ENCODE assay signal across 24 mouse cellular contexts in the genomic region with DNA sequence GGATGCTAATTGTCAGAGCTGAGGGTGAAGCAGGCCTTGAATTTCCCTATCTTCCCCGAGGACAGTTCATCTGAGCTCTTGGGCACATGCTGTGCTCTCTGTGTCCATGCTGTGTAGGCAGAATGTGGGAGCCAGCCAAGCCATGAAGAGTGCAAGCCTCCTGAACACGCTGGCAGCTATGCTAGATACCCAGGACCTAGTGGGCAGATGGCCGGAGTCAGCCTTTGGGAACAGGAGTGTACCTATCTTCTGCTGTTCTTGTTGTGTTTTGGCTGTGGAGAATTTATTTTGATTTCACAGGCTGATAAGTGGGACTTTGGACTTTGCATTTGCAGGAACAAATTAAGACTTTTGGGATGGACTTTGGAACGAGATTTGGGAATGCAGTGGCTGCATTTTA. TPM values are rescaled to one million over a fixed set of nuclear protein-coding genes. Genes with fewer than 3 reads are reported as not detected.
DNase-seq lines count a peak whose midpoint lies in the region; ATAC-seq and TF ChIP-seq lines count a peak whose summit lies in the region.
"Had no signal": no experiment of that assay in that cellular context is flagged by ENCODE, and none has a peak within 500 bp of the region (broad histone marks: within the 10 kb centered on the region; RNA-seq: fewer than 3 reads in every experiment).

No protein-coding gene starts in this region.

- no peak overlapping the region for H3K27ac ChIP-seq in liver, adult 2 months (replicated peaks; ENCODE audit: insufficient read depth, low read depth, low read length)
- H3K27ac ChIP-seq in liver, embryonic 11.5 days (ENCODE audit: low read depth, low read length), result no peak overlapping the region
- H3K27ac ChIP-seq in liver, embryonic 12.5 days, result no peak overlapping the region
- H3K27ac ChIP-seq: embryonic facial prominence, embryonic 12.5 days; hindbrain, embryonic 12.5 days; layer of hippocampus, adult 2 months; limb, embryonic 13.5 days had no signal

- H3K4me1 ChIP-seq in liver, adult 2 months (ENCODE audit: control insufficient read depth, insufficient read depth, low read length), result peaks cover 5% of the 10 kb centered on the region
- no peaks in the 10 kb centered on the region for H3K4me1 ChIP-seq in liver, embryonic 11.5 days (replicated peaks; ENCODE audit: control insufficient read depth, insufficient read depth, low read length)
- H3K4me1 ChIP-seq in liver, embryonic 12.5 days, result no peaks in the 10 kb centered on the region
- H3K4me1 ChIP-seq: embryonic facial prominence, embryonic 12.5 days; hindbrain, embryonic 12.5 days; limb, embryonic 13.5 days; megakaryocyte, embryonic 14.5 days had no signal

- no peak overlapping the region for H3K9ac ChIP-seq in liver, adult 2 months (ENCODE audit: low read depth, low read length)
- H3K9ac ChIP-seq in liver, embryonic 11.5 days (ENCODE audit: low read depth, low read length), result no peak overlapping the region
- H3K9ac ChIP-seq in liver, embryonic 12.5 days, result no peak overlapping the region
- H3K9ac ChIP-seq: embryonic facial prominence, embryonic 12.5 days; hindbrain, embryonic 12.5 days; limb, embryonic 13.5 days; liver, postnatal 0 days had no signal

- no peaks in the 10 kb centered on the region for H3K36me3 ChIP-seq in liver, adult 2 months (ENCODE audit: control insufficient read depth, insufficient read depth, low read length)
- no peaks in the 10 kb centered on the region for H3K36me3 ChIP-seq in liver, embryonic 11.5 days (ENCODE audit: control insufficient read depth, insufficient read depth, low read length)
- no peaks in the 10 kb centered on the region for H3K36me3 ChIP-seq in liver, embryonic 12.5 days
- H3K36me3 ChIP-seq: embryonic facial prominence, embryonic 12.5 days; hindbrain, embryonic 12.5 days; limb, embryonic 13.5 days had no signal

- no peaks in the 10 kb centered on the region; the same call in 1 of the 2 replicates for H3K9me3 ChIP-seq in liver, embryonic 11.5 days (ENCODE audit: control insufficient read depth, low read length)
- H3K9me3 ChIP-seq in liver, embryonic 12.5 days (replicated peaks), result no peaks in the 10 kb centered on the region
- H3K9me3 ChIP-seq: embryonic facial prominence, embryonic 12.5 days; hindbrain, embryonic 12.5 days; limb, embryonic 13.5 days had no signal

- no peak for TF ChIP-seq POLR2A in liver, adult 2 months (IDR thresholded peaks at IDR 0.05; ENCODE audit: extremely low read depth, insufficient read depth, low read length)

- no peak overlapping the region for H3K4me2 ChIP-seq in liver, embryonic 11.5 days
- H3K4me2 ChIP-seq in liver, embryonic 12.5 days, result no peak overlapping the region
- H3K4me2 ChIP-seq: embryonic facial prominence, embryonic 12.5 days; hindbrain, embryonic 12.5 days; limb, embryonic 13.5 days had no signal

- no peak for TF ChIP-seq CTCF in liver, adult 2 months (IDR thresholded peaks at IDR 0.05; ENCODE audit: low read depth, low read length)

- no peaks in the 10 kb centered on the region for H3K27me3 ChIP-seq in liver, adult 2 months (ENCODE audit: control insufficient read depth, insufficient read depth, low read length)
- H3K27me3 ChIP-seq in liver, embryonic 11.5 days (replicated peaks; ENCODE audit: control insufficient read depth, insufficient read depth, low read length), result no peaks in the 10 kb centered on the region
- H3K27me3 ChIP-seq in liver, embryonic 12.5 days (replicated peaks), result no peaks in the 10 kb centered on the region
- H3K27me3 ChIP-seq: embryonic facial prominence, embryonic 12.5 days; hindbrain, embryonic 12.5 days; limb, embryonic 13.5 days had no signal

- peak; percentile 98 for ATAC-seq in cerebellum, adult (ENCODE audit: insufficient number of reproducible peaks, low FRiP score, low TSS enrichment)
- ATAC-seq in liver, embryonic 11.5 days (replicated peaks; ENCODE audit: low FRiP score), result no peak
- no peak for ATAC-seq in granulocyte monocyte progenitor cell, adult 5-6 weeks (replicated peaks; ENCODE audit: poor library complexity, severe bottlenecking)
- no peak for ATAC-seq in liver, embryonic 12.5 days
- ATAC-seq: forebrain, embryonic 16.5 days; inflammation-experienced regulatory T-cells, adult 6 months; liver, postnatal 0 days had no signal

- DNase-seq in cerebellum, postnatal 4 days (ENCODE audit: low spot score in 2 of 2), result no peak
- DNase-seq in liver, adult 2 months (ENCODE audit: extremely low read depth, low read depth, low spot score), result peak; percentile 89
- DNase-seq in liver, embryonic 11.5 days (ENCODE audit: low spot score), result no peak
- peak; percentile 82 to 84 for DNase-seq in cerebellum, postnatal 36 days
- DNase-seq in yolk sac, embryonic 10.5 days (ENCODE audit: low spot score), result peak; percentile 56
- DNase-seq: adrenal gland, adult 2 months; liver, postnatal 0 days; lung, postnatal 14 days; right cerebral cortex, postnatal 14 days; thymus, postnatal 14 days had no signal

- H3K79me2 ChIP-seq in liver, adult 2 months (ENCODE audit: control insufficient read depth, insufficient read depth, low read length), result no peaks in the 10 kb centered on the region

- 15% methylated on average over 4 of the region's 4 CpGs for WGBS in liver, adult 2 months
- 74% methylated on average over 4 of the region's 4 CpGs for WGBS in liver, embryonic 11.5 days
- WGBS in liver, embryonic 12.5 days (ENCODE audit: insufficient replicate concordance), result 55% methylated on average over 4 of the region's 4 CpGs

- H3K4me3 ChIP-seq in liver, adult 2 months (ENCODE audit: insufficient read depth, low read depth, low read length), result no peak overlapping the region
- no peak overlapping the region for H3K4me3 ChIP-seq in liver, embryonic 11.5 days (ENCODE audit: low read depth, low read length)
- no peak overlapping the region for H3K4me3 ChIP-seq in liver, embryonic 12.5 days
- H3K4me3 ChIP-seq: embryonic facial prominence, embryonic 12.5 days; hindbrain, embryonic 12.5 days; layer of hippocampus, adult 2 months; limb, embryonic 13.5 days; megakaryocyte, embryonic 14.5 days had no signal

RNA-seq across cellular contexts. Expression of a gene that starts 5.5 kb away (rescaled TPM):
- not detected in 2 replicates for total RNA-seq in liver, adult 2 months (2014; rRNA removed)
- not detected in 2 replicates for polyA plus RNA-seq in liver, adult 2 months (2012; rRNA removed)
- polyA plus RNA-seq in liver, embryonic 11.5 days (2014; fragmentation: Nextera tagmentation; extraction: Ambion mirVana), result not detected in 2 replicates
- not detected in 2 replicates for total RNA-seq in granulocyte monocyte progenitor cell, adult 5-6 weeks (2014; fragmentation: Nextera tagmentation)
- not detected in 2 replicates for total RNA-seq in granulocyte monocyte progenitor cell, adult 5-6 weeks (2017)
- not detected in 2 replicates for polyA plus RNA-seq in liver, embryonic 12.5 days (2016; fragmentation: Nextera tagmentation; extraction: Ambion mirVana)
- total RNA-seq: common myeloid progenitor, adult 5-6 weeks; layer of hippocampus, adult 2 months; midbrain, postnatal 0 days had no signal
- polyA plus RNA-seq: embryonic facial prominence, embryonic 12.5 days; forebrain, embryonic 16.5 days; heart, postnatal 0 days; hindbrain, embryonic 12.5 days; inflammation-experienced regulatory T-cells, adult 6 months; limb, embryonic 13.5 days; liver, postnatal 0 days; neural tube, embryonic 11.5 days had no signal

RNA-seq across cellular contexts. Expression of a gene that starts 30.2 kb away (rescaled TPM):
- total RNA-seq in liver, adult 2 months (2014; rRNA removed), result 0.07 and 0.09 TPM in 2 replicates
- 0.07 TPM in 1 of 2 replicates, not detected in the other for polyA plus RNA-seq in liver, adult 2 months (2012; rRNA removed)
- polyA plus RNA-seq in liver, embryonic 11.5 days (2014; fragmentation: Nextera tagmentation; extraction: Ambion mirVana), result 5.2 and 5.3 TPM in 2 replicates
- total RNA-seq in granulocyte monocyte progenitor cell, adult 5-6 weeks (2014; fragmentation: Nextera tagmentation), result 1.2 and 2.4 TPM in 2 replicates
- 1.5 and 2.0 TPM in 2 replicates for total RNA-seq in granulocyte monocyte progenitor cell, adult 5-6 weeks (2017)
- polyA plus RNA-seq in liver, embryonic 12.5 days (2016; fragmentation: Nextera tagmentation; extraction: Ambion mirVana), result 2.4 and 2.6 TPM in 2 replicates

RNA-seq across cellular contexts. Expression of a gene that starts 31.9 kb away (rescaled TPM):
- total RNA-seq in liver, adult 2 months (2014; rRNA removed), result 3.9 and 4.6 TPM in 2 replicates
- polyA plus RNA-seq in liver, adult 2 months (2012; rRNA removed), result 4.4 and 7.3 TPM in 2 replicates
- 30.7 and 30.8 TPM in 2 replicates for polyA plus RNA-seq in liver, embryonic 11.5 days (2014; fragmentation: Nextera tagmentation; extraction: Ambion mirVana)
- total RNA-seq in granulocyte monocyte progenitor cell, adult 5-6 weeks (2014; fragmentation: Nextera tagmentation), result 20.1 and 24.1 TPM in 2 replicates
- total RNA-seq in granulocyte monocyte progenitor cell, adult 5-6 weeks (2017), result 17.4 and 17.6 TPM in 2 replicates
- polyA plus RNA-seq in liver, embryonic 12.5 days (2016; fragmentation: Nextera tagmentation; extraction: Ambion mirVana), result 18.5 and 18.8 TPM in 2 replicates

RNA-seq across cellular contexts. Expression of a gene that starts 32.1 kb away (rescaled TPM):
- total RNA-seq in liver, adult 2 months (2014; rRNA removed), result 46.9 and 52.6 TPM in 2 replicates
- polyA plus RNA-seq in liver, adult 2 months (2012; rRNA removed), result 13.5 and 14.8 TPM in 2 replicates
- polyA plus RNA-seq in liver, embryonic 11.5 days (2014; fragmentation: Nextera tagmentation; extraction: Ambion mirVana), result 155 and 156 TPM in 2 replicates
- 150 and 151 TPM in 2 replicates for total RNA-seq in granulocyte monocyte progenitor cell, adult 5-6 weeks (2014; fragmentation: Nextera tagmentation)
- total RNA-seq in granulocyte monocyte progenitor cell, adult 5-6 weeks (2017), result 103 and 127 TPM in 2 replicates
- 94.4 and 95.5 TPM in 2 replicates for polyA plus RNA-seq in liver, embryonic 12.5 days (2016; fragmentation: Nextera tagmentation; extraction: Ambion mirVana)

RNA-seq across cellular contexts. Expression of a gene that starts 39.3 kb away (rescaled TPM):
- total RNA-seq in liver, adult 2 months (2014; rRNA removed), result 0.09 TPM in 1 of 2 replicates, not detected in the other
- polyA plus RNA-seq in liver, adult 2 months (2012; rRNA removed), result 0.19 and 0.26 TPM in 2 replicates
- 0.48 and 0.99 TPM in 2 replicates for polyA plus RNA-seq in liver, embryonic 11.5 days (2014; fragmentation: Nextera tagmentation; extraction: Ambion mirVana)
- total RNA-seq in granulocyte monocyte progenitor cell, adult 5-6 weeks (2014; fragmentation: Nextera tagmentation), result not detected in 2 replicates
- 0.43 TPM in 1 of 2 replicates, not detected in the other for total RNA-seq in granulocyte monocyte progenitor cell, adult 5-6 weeks (2017)
- polyA plus RNA-seq in liver, embryonic 12.5 days (2016; fragmentation: Nextera tagmentation; extraction: Ambion mirVana), result 0.24 and 0.27 TPM in 2 replicates

Comparison
In these comparisons a context has a peak if more than half of its experiments do, and no peak if none do; other contexts are left out.
1. DNase-seq: peak in liver, adult 2 months (single experiment), cerebellum, postnatal 36 days (2 of 2) and yolk sac, embryonic 10.5 days (single experiment); none in cerebellum, postnatal 4 days (0 of 2) and liver, embryonic 11.5 days (single experiment).